Mouse (Mus musculus) embryonic fibroblast, embryonic 13.5 days (primary cell): ENCODE data around the gene Pygm.

Source experiments
- CTCF ChIP-seq: IDR thresholded peaks from 2 replicates; pipeline ENCODE4 v1.5.1; 2011; ENCODE audit warnings: mild to moderate bottlenecking, control low read depth, low read length, moderate library complexity, borderline replicate concordance; ENCODE audit not compliant: insufficient read depth
- POLR2A ChIP-seq: IDR thresholded peaks from 2 replicates; pipeline ENCODE4 v1.6.1; 2011; ENCODE audit warnings: low read depth, mild to moderate bottlenecking, control low read depth, low read length, moderate library complexity

DNA sequence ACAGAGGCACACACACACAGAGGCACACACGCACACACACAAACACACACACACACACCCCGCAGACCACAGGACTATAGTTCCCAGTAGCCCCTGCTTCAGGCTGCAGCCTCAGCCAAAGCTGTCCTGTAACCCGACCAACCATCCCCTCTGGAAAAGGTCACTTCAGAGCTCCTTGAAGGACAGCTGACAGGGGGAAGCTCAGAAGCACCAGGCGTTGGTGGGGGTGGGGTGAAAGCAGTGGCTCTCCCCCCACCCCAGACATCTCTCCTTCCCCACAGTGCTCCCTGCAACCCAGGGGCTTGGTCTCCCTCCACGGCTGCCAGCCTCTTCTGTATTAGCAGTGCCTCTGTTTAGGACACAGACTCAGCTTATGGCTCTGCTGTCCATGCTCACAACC is 729 bp upstream of the Pygm start:
- no peak for TF ChIP-seq CTCF
- TF ChIP-seq POLR2A, result no peak
